Mouse (Mus musculus) testis, adult 2 months (tissue): ENCODE data around the gene Sort1. TPM values are rescaled to one million over a fixed set of nuclear protein-coding genes. Genes with fewer than 3 reads are reported as not detected.
"Not testable (repeated sequence)": the region's sequence is repeated elsewhere in the genome, so short reads cannot be mapped to it uniquely, and the experiment has no call there.

Experiments
- H3K27ac ChIP-seq: fragments of 200-500 bp; 2 replicates; pipeline ENCODE4 v1.5.1; 2012; ENCODE audit warnings: low read depth, low read length; ENCODE audit not compliant: control insufficient read depth, insufficient read depth
- H3K27me3 ChIP-seq: fragments of 200-500 bp; 2 replicates; pipeline ENCODE4 v1.6.1; 2012; ENCODE audit warnings: mild to moderate bottlenecking, low read length, moderate library complexity; ENCODE audit not compliant: control insufficient read depth, insufficient read depth
- H3K36me3 ChIP-seq: fragments of 200-500 bp; 2 replicates; pipeline ENCODE4 v1.6.1; 2012; ENCODE audit warnings: mild to moderate bottlenecking, low read length; ENCODE audit not compliant: control insufficient read depth, insufficient read depth
- H3K4me1 ChIP-seq: fragments of 200-500 bp; 2 replicates; pipeline ENCODE4 v1.6.1; 2012; ENCODE audit warnings: low read length; ENCODE audit not compliant: control insufficient read depth, insufficient read depth
- H3K4me3 ChIP-seq: fragments of 200-500 bp; 2 replicates; pipeline ENCODE4 v1.5.1; 2012; ENCODE audit warnings: low read depth, mild to moderate bottlenecking, low read length, moderate library complexity, mixed read lengths; ENCODE audit not compliant: control insufficient read depth
- CTCF ChIP-seq: fragments of 200-500 bp; IDR thresholded peaks from 2 replicates; pipeline ENCODE4 v1.5.1; 2012; ENCODE audit warnings: low read depth, mild to moderate bottlenecking, inconsistent platforms, low read length, moderate library complexity; ENCODE audit not compliant: control insufficient read depth, insufficient read depth, insufficient replicate concordance
- POLR2A ChIP-seq: fragments of 200-500 bp; IDR thresholded peaks from 2 replicates; pipeline ENCODE4 v1.6.1; 2012; ENCODE audit warnings: low read depth, mild to moderate bottlenecking, inconsistent platforms, low read length, moderate library complexity; ENCODE audit not compliant: control insufficient read depth
- polyA plus RNA-seq: library from polyadenylated mRNA; depleted of rRNA; stranded (reverse); fragments of >200 nt; gene quantifications from 2 replicates; pipeline ENCODE4 v1.2.3, GENCODE M21; 2012

The Sort1 gene
- polyA plus RNA-seq, 1 experiment: 51.4 TPM

DNA sequence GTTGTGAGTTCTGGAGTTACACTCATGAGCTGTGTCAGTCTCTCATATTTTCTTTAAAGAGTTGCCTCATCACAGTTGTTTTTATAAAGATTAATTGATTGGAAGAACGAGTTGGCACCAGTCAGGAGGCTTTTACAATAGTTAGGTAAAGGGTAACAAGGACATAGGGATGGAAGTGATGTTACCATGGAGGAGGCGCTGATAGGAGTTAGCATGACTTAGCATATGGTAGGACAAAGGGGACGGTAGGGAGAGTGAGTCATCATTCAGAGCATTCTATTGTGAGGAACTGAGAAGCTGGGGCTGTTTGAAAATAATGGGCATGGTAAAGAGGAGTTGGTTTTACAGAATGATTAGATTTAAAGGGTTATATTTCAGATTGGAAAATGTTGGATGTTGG, 24.6 kb upstream of the Sort1 start:
- no peak overlapping the region for H3K27ac ChIP-seq
- H3K4me3 ChIP-seq: no peak overlapping the region
- H3K36me3 ChIP-seq: no peaks in the 10 kb centered on the region; the same call in none of the 2 replicates
- peaks cover 3% of the 10 kb centered on the region for H3K4me1 ChIP-seq
- TF ChIP-seq CTCF: no peak
- TF ChIP-seq POLR2A: no peak
- no peaks in the 10 kb centered on the region for H3K27me3 ChIP-seq

DNA sequence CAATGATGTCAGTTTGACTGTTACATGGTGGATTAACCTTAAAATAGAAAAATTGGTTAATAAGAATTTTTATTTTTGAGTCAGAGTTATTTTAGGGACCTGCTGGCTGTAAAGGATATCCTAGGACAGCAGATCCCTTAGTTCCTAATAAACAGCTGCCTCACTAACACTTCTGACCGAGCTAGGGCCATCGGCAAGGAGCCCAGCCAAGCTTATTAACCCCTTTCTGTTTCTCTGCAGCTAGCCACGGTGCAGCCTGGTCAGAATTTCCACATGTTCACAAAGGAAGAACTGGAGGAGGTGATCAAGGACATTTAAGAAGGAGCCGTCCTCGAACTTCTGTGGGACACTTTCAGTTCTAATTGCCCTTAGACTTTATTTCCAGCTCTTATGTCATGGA, 4.4 kb upstream of the Sort1 start:
- H3K27ac ChIP-seq, H3K36me3 ChIP-seq, H3K4me1 ChIP-seq, H3K4me3 ChIP-seq, H3K27me3 ChIP-seq: not testable (repeated sequence)

DNA sequence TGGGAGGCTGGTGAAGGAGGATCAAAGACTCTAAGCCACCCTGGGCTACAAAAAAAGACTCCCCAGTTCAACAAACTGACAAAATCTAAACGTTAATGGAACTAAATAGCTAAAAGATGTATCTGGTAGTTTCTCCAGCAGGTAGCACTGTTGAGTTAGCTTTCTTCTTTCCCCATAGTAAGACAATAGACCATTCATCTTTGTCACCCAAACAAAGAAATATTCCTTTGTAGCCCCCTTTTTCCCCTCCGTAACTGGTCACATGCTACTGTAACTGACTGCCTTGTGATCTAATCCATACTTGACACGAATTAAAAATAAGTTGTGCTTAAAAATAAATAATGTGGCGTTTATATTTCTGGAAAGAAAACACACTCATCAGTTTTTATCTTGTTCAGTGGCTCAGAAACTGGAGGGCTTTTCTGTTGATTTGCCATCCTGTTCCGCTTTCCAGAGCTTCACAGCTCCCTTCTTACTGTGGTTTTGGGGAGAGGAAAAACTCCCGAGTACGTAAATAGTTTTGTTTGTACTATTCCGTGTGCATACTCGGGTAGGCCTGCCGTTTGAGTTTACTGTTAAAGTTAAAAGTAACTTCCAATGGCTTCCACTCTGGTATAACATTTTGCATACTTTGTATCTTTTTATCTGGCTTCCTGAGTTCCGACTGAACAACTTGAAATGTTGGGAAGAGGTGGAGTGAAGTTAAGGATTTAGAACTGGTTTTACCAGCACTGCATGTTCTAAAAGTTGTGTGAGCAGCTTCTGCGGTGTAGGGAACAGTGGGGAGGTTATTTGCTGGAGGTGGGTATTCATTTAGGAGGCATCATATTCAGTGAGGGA, 1.3 kb upstream of the Sort1 start:
- no peaks in the 10 kb centered on the region for H3K27me3 ChIP-seq
- peak overlapping the region; percentile 86; the same call in 1 of the 2 replicates for H3K4me3 ChIP-seq
- TF ChIP-seq CTCF (no peak), POLR2A (no peak)
- peaks cover 7% of the 10 kb centered on the region for H3K4me1 ChIP-seq
- no peaks in the 10 kb centered on the region for H3K36me3 ChIP-seq
- peak overlapping the region; percentile 48 for H3K27ac ChIP-seq

DNA sequence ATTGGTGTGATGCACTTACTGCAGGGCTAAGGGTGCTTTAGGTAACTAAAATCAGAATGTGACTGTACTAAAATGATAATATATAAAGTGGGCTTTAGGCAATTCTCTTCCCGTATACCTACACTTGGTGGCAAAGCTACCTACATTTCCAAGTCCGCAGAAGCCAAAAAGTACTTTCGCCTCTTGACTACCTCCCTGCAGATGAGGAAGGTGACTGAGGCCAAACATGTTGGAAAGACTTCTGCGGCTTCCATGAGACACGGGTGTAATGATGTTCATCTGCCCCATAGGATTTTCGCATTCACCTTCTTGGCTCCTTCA, 681 bp upstream of the Sort1 start:
- Histone ChIP-seq H3K4me3 (peak overlapping the region; percentile 86), H3K4me1 (peaks cover 7% of the 10 kb centered on the region), H3K27ac (peak overlapping the region; percentile 44), H3K36me3 (no peaks in the 10 kb centered on the region), H3K27me3 (no peaks in the 10 kb centered on the region)
- TF ChIP-seq POLR2A (no peak), CTCF (no peak)

DNA sequence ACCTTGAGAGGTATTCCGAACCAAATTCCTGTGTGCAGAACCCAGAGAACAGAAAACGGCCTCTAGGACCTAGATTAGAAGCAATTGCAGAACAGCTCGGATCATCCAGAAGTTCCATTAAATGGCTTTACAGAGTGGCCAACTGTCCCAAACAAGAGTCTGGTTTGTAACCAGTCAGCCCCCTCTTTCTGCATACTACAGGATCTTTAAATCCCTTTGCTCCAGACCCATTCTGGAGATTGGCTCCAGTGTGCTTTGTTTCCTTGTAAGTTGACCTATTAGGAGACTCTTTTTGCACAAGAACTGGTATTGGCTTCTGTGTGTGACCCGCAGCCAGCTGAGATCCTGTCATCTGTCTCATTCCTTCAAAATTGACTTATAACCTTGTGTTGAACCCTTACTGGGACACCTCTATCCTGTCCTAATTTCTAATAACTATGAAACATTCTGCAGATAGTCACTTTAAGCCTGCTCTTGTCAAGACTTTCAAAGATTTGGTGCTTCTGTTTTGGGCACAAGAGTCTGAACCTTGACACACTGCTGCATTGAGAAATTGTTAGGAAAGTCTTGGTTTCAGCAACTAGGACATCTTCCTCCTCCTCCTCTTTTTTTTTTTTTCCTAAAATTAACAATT, 1.3 kb downstream of the Sort1 start:
- no peak for TF ChIP-seq POLR2A
- TF ChIP-seq CTCF: no peak
- peak overlapping the region; percentile 85 for H3K4me3 ChIP-seq
- H3K27me3 ChIP-seq: no peaks in the 10 kb centered on the region
- H3K36me3 ChIP-seq: no peaks in the 10 kb centered on the region
- H3K4me1 ChIP-seq: peaks cover 7% of the 10 kb centered on the region
- H3K27ac ChIP-seq: peak overlapping the region; percentile 73

DNA sequence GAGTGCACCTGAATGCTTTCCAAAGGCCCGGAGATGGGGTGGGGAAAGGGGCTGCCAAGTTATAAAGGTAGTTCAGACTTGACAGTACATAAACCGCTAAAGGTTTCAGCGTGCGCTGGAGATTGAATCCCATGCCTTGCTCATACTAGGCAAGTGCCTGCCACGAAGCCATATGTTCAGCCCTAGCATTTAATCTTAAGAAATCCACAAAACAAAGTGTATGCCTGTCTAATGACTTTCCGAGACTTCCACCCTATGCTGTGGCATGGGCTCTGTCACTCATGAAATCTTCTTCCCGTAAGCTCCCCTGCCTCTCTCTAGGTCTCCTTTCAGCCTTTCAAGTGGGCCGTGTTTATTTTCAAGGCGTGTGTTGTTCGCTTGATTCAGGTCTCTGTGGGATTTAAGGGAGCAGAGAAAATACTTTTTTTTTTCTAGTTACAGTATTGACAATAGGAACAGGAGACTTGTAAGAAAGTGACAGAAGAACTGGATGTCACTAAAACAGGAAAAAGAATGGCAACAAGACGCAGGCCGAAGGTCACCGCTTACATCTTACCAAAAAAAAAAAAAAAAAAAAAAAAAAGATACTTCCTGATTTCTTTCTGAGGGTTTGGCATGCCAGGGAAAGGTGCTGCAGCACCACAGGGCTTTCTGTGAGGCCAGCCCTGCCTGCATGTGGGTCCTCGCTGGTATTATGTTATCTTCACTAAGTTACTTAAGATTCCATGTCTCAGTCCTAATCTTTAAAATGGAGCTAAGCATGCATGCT, 3.0 kb downstream of the Sort1 start:
- Histone ChIP-seq H3K36me3 (no peaks in the 10 kb centered on the region), H3K4me3 (no peak overlapping the region; the same call in 1 of the 2 replicates), H3K27me3 (no peaks in the 10 kb centered on the region), H3K4me1 (peaks cover 5% of the 10 kb centered on the region), H3K27ac (no peak overlapping the region)
- no peak for TF ChIP-seq CTCF
- no peak for TF ChIP-seq POLR2A
